Mouse (Mus musculus): Measurements from ENCODE around the gene Nav2.
A peak's percentile ranks its signal among the peaks of the same experiment; 100 is the strongest.

The Nav2 gene

GRCm38 (mm10) chr7:48891029-48891428, 17.5 kb upstream of the Nav2 start:
- DNase-seq = no peak

GRCm38 (mm10) chr7:48893093-48893492, 15.4 kb upstream of the Nav2 start:
- DNase-seq = no peak

- DNase-seq = peak; percentile 65
Observed at GRCm38 (mm10) chr7:48894152-48894551, 14.4 kb upstream of the Nav2 start.

GRCm38 (mm10) chr7:48894763-48895162, 13.8 kb upstream of the Nav2 start:
- no peak for DNase-seq

GRCm38 (mm10) chr7:48895475-48895874, 13.0 kb upstream of the Nav2 start:
- DNase-seq = no peak

- no peak for DNase-seq
Observed at GRCm38 (mm10) chr7:48896051-48896450, 12.5 kb upstream of the Nav2 start.

- no peak for DNase-seq
Observed at GRCm38 (mm10) chr7:48897539-48898163, 10.9 kb upstream of the Nav2 start.

- peak; percentile 32 for DNase-seq
Observed at GRCm38 (mm10) chr7:48898416-48898815, 10.1 kb upstream of the Nav2 start.

- peak; percentile 31 for DNase-seq
Observed at GRCm38 (mm10) chr7:48900408-48901167, 7.9 kb upstream of the Nav2 start.

GRCm38 (mm10) chr7:48902454-48902853, 6.1 kb upstream of the Nav2 start:
- DNase-seq = no peak

GRCm38 (mm10) chr7:48909342-48909671, 791 bp downstream of the Nav2 start:
- DNase-seq = no peak

GRCm38 (mm10) chr7:48910282-48910681, 1.8 kb downstream of the Nav2 start:
- DNase-seq = no peak

GRCm38 (mm10) chr7:48911146-48911545, 2.6 kb downstream of the Nav2 start:
- no peak for DNase-seq

GRCm38 (mm10) chr7:48914630-48915506, 6.4 kb downstream of the Nav2 start:
- no peak for DNase-seq

- no peak for DNase-seq
Observed at GRCm38 (mm10) chr7:48917463-48917862, 8.9 kb downstream of the Nav2 start.

- DNase-seq = no peak
Observed at GRCm38 (mm10) chr7:48917988-48918387, 9.5 kb downstream of the Nav2 start.

- no peak for DNase-seq
Observed at GRCm38 (mm10) chr7:48918389-48918788, 9.9 kb downstream of the Nav2 start.

GRCm38 (mm10) chr7:48923620-48924019, 15.1 kb downstream of the Nav2 start:
- no peak for DNase-seq

- no peak for DNase-seq
Observed at GRCm38 (mm10) chr7:48925214-48925613, 16.7 kb downstream of the Nav2 start.

GRCm38 (mm10) chr7:48928364-48928763, 19.8 kb downstream of the Nav2 start:
- DNase-seq = peak; percentile 75

- DNase-seq = no peak
Observed at GRCm38 (mm10) chr7:48930399-48930798, 21.9 kb downstream of the Nav2 start.

GRCm38 (mm10) chr7:48932138-48932537, 23.6 kb downstream of the Nav2 start:
- no peak for DNase-seq

- DNase-seq = no peak
Observed at GRCm38 (mm10) chr7:48934816-48935215, 26.3 kb downstream of the Nav2 start.

GRCm38 (mm10) chr7:48937562-48937961, 29.0 kb downstream of the Nav2 start:
- peak; percentile 90 for DNase-seq
